Mouse (Mus musculus) gastrocnemius, postnatal 4 days (tissue): Measurements from ENCODE around the gene Dst. TPM values are rescaled to one million over a fixed set of nuclear protein-coding genes. Genes with fewer than 3 reads are reported as not detected.
A peak's percentile ranks its signal among the peaks of the same experiment; 100 is the strongest.

ENCODE experiments used
- DNase-seq, 2 experiments: peaks; one replicate each; pipeline ENCODE4 v3.0.0; 2021 to 2022; ENCODE audit warnings: low spot score in 2 of 2, mixed read lengths in 2 of 2
- total RNA-seq, 2 experiments: library from RNA; stranded (reverse); gene quantifications; 2 replicates each; pipeline ENCODE4 v1.2.3; 2021

Gene Dst
- total RNA-seq, 2 experiments from 2014 or later = 181 to 191 TPM

GRCm38 (mm10) chr1:34218801-34219200 is 310.8 kb downstream of the Dst start:
- no peak for DNase-seq

DNA sequence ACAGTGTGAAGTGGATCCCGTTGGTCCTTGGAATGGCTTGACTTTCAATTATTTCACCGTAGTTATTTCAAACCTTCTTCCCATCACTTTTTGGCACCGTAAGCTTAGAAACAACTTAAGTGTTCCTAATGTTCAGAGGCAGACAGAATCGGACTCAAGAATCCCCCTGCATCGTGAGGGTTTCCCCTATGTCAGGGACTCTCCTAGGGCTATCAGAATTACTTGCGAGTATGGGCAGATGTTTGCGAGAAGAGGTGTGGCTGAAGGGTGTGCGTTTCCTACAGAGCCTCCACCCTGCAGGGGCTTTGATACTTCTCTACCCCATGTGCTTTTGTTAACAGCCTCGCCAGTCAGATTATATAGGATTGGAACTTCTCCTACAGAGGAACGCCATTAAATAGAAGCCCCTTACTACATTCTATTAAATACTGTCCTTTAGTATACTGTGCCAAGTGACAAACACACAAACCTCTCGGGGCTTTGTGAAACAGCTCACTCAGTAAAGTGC is 312.1 kb downstream of the Dst start:
- DNase-seq = no peak

DNA sequence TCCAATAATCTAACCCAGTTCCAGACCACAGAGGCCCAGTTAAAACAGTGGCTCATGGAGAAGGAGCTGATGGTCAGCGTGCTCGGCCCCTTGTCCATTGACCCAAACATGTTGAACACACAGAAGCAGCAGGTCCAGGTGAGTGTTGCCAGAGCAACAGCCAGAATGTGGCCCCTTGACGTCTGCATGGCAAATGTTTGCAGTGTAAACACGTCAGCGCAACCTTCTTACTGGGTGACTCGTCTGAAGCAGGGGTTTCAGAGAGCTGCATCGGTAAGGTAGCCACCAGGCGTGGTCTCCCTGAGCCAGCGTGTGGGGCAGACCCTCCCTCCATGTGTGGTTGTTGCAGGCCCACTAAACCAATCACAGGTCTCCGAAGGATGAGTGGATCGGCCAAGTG is 315.8 kb downstream of the Dst start:
- no peak for DNase-seq

DNA sequence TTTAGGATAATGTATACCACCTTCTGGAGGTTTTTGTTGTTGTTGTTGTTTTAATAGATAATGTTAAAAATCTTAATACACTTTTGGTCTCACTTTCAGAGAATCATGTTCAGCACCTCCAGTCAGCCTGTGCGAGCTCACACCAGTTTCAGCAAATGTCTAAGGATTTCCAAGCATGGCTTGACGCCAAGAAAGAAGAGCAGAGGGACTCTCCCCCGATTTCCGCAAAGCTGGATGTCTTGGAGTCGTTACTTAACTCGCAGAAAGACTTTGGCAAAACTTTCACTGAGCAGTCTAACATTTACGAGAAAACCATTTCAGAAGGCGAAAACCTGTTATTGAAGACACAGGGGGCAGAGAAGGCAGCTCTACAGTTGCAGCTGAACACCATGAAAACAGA is 319.7 kb downstream of the Dst start:
- DNase-seq = no peak

DNA sequence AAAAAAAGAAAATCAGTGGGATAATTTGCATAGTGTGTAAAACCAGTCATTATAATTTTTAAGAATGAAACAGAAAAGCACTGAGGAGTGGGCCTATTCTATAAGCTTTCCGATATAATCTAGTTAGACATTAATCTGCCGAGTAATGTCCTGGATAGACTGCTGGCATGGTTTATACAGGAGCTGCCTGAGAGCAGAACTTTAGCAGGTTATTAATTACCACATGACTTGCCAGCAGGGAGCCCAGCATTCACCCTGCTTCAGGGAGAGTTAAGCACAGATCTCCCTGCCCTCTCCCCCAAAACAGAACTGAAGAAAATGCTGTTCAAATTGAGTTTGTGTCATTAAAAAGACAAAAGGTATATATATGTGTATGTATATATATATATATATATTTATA is 323.0 kb downstream of the Dst start:
- no peak for DNase-seq

GRCm38 (mm10) chr1:34236254-34236723 is 328.3 kb downstream of the Dst start:
- DNase-seq = peak; percentile 40 to 75

GRCm38 (mm10) chr1:34237211-34237610 is 329.2 kb downstream of the Dst start:
- no peak for DNase-seq

DNA sequence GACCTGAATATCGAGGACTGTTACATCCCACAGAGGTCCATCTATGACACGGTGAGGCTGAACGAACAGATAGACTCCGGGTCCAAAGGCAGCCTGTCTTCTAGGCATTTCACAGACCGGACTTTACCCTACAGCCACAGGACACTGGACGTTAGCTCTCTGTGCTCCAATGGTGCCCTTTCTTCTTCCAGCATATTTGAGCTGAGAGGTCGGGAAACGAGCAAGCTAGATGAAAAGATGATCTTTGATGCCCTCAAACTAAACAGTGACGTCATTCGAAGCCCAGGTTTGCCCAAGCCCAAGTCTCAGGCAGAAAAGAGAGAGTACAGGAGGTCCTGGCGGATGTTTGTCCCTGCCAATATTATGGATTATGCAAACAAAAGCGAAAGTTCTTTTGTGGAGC is 329.7 kb downstream of the Dst start:
- DNase-seq = no peak

GRCm38 (mm10) chr1:34238231-34238630 is 330.2 kb downstream of the Dst start:
- no peak for DNase-seq

GRCm38 (mm10) chr1:34244678-34245077 is 336.7 kb downstream of the Dst start:
- no peak for DNase-seq

DNA sequence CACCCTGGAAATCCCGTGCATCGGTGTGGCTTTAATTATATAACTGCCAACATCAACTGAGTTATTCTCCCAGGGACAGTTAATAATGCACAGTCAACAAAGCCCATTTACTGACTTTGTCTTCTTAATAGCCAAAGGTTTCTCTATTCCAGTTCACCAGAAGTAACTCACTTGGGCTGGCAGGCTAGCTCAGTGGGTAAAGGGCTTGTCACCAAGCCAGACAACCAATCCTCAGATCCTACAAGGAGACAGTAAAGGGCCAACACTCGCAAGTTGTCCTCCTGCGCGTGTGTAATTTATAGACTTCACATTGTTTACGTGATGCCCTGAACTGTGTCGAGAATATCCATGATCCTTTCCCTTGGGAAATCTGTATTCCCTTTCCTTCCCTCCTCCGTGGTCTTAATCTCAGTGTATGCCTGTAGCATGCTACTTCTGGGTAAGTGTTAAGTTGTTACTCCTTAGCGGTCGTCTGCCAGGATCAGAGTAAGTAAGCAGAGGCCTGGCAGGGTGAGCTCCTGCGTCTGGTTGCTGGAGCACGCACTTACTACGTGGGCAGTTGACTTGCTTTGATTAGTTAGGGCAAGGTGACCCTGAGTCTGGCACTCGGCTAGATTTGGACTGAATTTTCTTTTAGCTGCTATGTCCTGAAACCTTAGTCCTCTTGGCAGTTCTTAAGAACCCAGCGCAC is 338.1 kb downstream of the Dst start:
- DNase-seq = no peak

GRCm38 (mm10) chr1:34246642-34246987 is 338.6 kb downstream of the Dst start:
- DNase-seq = no peak

GRCm38 (mm10) chr1:34251137-34251536 is 343.1 kb downstream of the Dst start:
- no peak for DNase-seq

DNA sequence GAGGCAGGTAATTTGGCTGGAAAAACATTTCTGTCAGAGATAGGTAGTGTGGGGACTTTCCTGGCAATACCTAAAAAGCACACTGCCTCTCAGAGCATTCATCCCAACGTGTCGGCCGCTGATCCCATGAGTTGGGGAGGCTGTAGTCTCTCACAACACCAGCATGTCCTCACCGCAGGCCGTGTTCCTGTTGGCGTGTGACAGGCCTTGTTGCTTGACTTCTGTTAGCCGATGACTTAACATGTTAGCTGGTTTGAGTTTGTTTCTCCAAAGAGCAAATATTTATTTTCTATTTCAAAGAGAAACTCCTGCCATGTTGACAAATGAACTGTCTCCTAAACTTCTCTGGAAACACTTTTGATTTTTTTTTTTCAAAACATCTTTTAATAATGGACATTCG is 344.2 kb downstream of the Dst start:
- no peak for DNase-seq

DNA sequence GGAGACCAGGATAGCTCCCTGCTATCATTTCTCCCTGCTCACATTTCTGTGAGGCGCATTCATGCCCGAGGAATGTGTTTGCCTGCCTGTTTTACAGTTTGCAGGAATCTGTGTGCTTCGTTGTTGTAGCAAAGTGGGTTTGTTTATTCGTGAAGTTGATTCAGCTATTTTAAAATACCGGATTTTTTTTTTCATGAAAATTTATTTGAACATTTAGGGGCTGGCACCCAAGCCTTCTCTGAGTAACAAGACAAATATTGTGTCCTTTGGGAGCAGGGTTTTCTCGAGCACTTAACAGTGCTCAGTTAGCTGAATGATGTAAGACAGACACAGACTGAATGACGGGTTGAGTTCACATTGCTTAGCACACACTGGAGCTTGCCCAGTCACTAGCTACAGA is 345.9 kb downstream of the Dst start:
- no peak for DNase-seq

DNA sequence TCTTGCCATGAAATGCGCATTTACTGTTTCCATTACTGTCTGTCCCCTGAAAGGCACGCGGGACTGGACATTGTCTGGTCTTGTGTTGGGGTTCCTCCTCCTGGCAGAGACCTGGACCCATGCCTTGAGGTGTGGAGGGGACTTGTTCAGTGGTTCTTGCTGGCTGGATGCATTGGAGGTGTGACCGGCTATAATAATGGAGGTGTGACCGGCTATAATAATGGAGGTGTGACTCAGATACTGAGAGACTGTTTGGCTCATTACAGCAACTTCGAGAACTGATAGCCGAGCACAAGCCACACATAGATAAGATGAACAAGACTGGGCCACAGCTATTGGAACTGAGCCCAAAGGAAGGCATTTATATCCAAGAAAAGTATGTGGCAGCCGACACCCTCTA is 351.9 kb downstream of the Dst start:
- no peak for DNase-seq

- no peak for DNase-seq
Observed at GRCm38 (mm10) chr1:34261011-34261410, 353.0 kb downstream of the Dst start.

GRCm38 (mm10) chr1:34268520-34268919 is 360.5 kb downstream of the Dst start:
- no peak for DNase-seq

- DNase-seq = no peak
Observed at GRCm38 (mm10) chr1:34269578-34269977, 361.6 kb downstream of the Dst start.

GRCm38 (mm10) chr1:34273922-34274321 is 365.9 kb downstream of the Dst start:
- DNase-seq = no peak

DNA sequence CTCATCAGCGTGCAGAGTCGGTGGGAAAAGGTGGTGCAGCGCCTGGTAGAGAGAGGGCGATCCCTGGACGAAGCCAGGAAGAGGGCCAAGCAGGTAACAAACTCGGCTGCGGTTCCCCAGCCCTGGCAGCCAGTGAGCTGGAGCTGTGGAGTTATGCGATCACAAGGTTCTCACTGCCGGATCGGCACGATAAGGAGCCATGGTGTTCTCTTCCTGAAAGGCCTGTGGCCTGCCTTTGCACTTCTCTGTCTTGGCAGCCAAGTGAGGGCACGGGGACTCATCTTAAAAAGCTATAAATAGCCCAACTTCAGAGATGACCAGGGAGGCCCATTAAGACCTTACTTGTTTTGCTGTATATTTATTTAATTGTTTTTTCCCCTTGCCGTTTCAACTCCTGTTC is 367.8 kb downstream of the Dst start:
- DNase-seq = no peak

GRCm38 (mm10) chr1:34276756-34277155 is 368.7 kb downstream of the Dst start:
- DNase-seq = no peak

DNA sequence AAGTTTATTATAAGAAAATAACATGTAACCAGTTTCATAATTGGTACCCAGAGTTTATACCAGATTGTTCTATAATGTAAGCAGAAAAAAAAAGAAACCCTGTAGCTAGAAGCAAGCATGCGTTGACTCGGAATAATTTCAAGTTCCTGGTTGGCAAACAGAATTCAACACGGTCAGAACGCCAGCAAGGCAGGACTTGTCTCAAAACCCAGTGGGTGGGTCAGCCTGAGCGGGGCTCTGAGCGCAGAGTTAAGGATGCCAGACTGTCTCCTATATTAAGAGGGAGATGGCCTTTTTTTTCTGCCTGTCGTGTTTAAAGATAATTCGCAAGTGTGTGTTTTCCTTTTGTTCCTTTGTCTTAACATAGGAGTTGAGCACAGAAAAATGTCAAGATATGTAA is 369.2 kb downstream of the Dst start:
- DNase-seq = no peak
